Mouse (Mus musculus) CH12.LX (cell line): ENCODE results near the gene Bckdha. TPM values are rescaled to one million over a fixed set of nuclear protein-coding genes. Genes with fewer than 3 reads are reported as not detected.

Experiments used
- DNase-seq: peaks from one replicate; pipeline ENCODE4 v3.0.0-alpha.2; 2013; ENCODE audit errors: extremely low read depth
- H3K27ac ChIP-seq: 2 replicates; pipeline ENCODE4 v1.5.1; 2012; ENCODE audit warnings: low read depth, mild to moderate bottlenecking, control low read depth, moderate library complexity; ENCODE audit not compliant: insufficient read depth
- H3K27me3 ChIP-seq: replicated peaks from 2 replicates; pipeline ENCODE3; 2012; ENCODE audit warnings: inconsistent platforms
- H3K36me3 ChIP-seq, 2 experiments: replicated peaks in 1 of 2; 2 replicates each; pipeline versions ENCODE3 to v1.6.1; 2012; ENCODE audit warnings: inconsistent platforms in 1 of 2, low read length in 1 of 2, mild to moderate bottlenecking in 1 of 2, mixed read lengths in 1 of 2, moderate library complexity in 1 of 2; ENCODE audit not compliant: control insufficient read depth in 1 of 2, insufficient read depth in 1 of 2
- H3K4me1 ChIP-seq, 2 experiments: 2 replicates each; pipeline ENCODE4 v1.6.1; 2012; ENCODE audit warnings: inconsistent platforms in 1 of 2, moderate library complexity in 1 of 2; ENCODE audit not compliant: insufficient read depth in 2 of 2, control insufficient read depth in 1 of 2
- H3K4me2 ChIP-seq: 2 replicates; pipeline ENCODE4 v1.6.1; 2012; ENCODE audit warnings: low read depth, mild to moderate bottlenecking, control low read depth; ENCODE audit not compliant: poor library complexity, insufficient read depth, severe bottlenecking
- H3K4me3 ChIP-seq, 3 experiments: fragments of 150-350 bp in 1 of 3; sonication (generic) in 1 of 3; replicated peaks in 1 of 3; 2 replicates each; pipeline versions ENCODE3 to v1.5.1; 2011 to 2012; ENCODE audit warnings: low read depth in 2 of 3, low read length in 2 of 3, mild to moderate bottlenecking in 2 of 3, moderate library complexity in 2 of 3, control low read depth in 1 of 3, improper control_type of control experiment in 1 of 3, inconsistent platforms in 1 of 3, mixed read lengths in 1 of 3; ENCODE audit not compliant: poor library complexity in 1 of 3
- H3K79me2 ChIP-seq: replicated peaks from 2 replicates; pipeline ENCODE4 v1.6.1; 2012; ENCODE audit warnings: mild to moderate bottlenecking, moderate library complexity; ENCODE audit not compliant: control insufficient read depth, poor library complexity, insufficient read depth, severe bottlenecking; ENCODE audit errors: extremely low read depth
- H3K9ac ChIP-seq: 2 replicates; pipeline ENCODE4 v1.6.1; 2012; ENCODE audit warnings: low read depth, mild to moderate bottlenecking, control low read depth, moderate library complexity; ENCODE audit not compliant: insufficient read depth
- H3K9me3 ChIP-seq: replicated peaks from 2 replicates; pipeline ENCODE3; 2012; ENCODE audit warnings: low read length, inconsistent platforms, mixed read lengths
- BHLHE40 ChIP-seq: IDR thresholded peaks from 2 replicates; pipeline ENCODE4 v1.6.1; 2011; ENCODE audit warnings: mild to moderate bottlenecking, low read depth, low read length, improper control_type of control experiment
- CTCF ChIP-seq, 2 experiments: IDR thresholded peaks in 1 of 2; conservative IDR thresholded peaks in 1 of 2; 2 replicates each; pipeline ENCODE4 v1.5.1; 2011 to 2012; ENCODE audit warnings: low read depth in 2 of 2, low read length in 2 of 2, improper control_type of control experiment in 1 of 2, inconsistent platforms in 1 of 2, mild to moderate bottlenecking in 1 of 2, moderate library complexity in 1 of 2
- E2F4 ChIP-seq: IDR thresholded peaks from 2 replicates; pipeline ENCODE4 v1.6.1; 2011; ENCODE audit warnings: low read depth, low read length, improper control_type of control experiment; ENCODE audit not compliant: insufficient replicate concordance
- ELF1 ChIP-seq: IDR thresholded peaks from 2 replicates; pipeline ENCODE4 v1.6.1; 2014; ENCODE audit warnings: low read depth, mild to moderate bottlenecking, inconsistent platforms, low read length, improper control_type of control experiment
- EP300 ChIP-seq: IDR thresholded peaks from 2 replicates; pipeline ENCODE4 v1.6.1; 2011; ENCODE audit warnings: low read length, improper control_type of control experiment
- ETS1 ChIP-seq: conservative IDR thresholded peaks from 2 replicates; pipeline ENCODE4 v1.6.1; 2012; ENCODE audit warnings: low read depth, mild to moderate bottlenecking, inconsistent platforms, low read length, improper control_type of control experiment, moderate library complexity
- GABPA ChIP-seq: IDR thresholded peaks from 2 replicates; pipeline ENCODE4 v1.6.1; 2012; ENCODE audit warnings: low read depth, low read length, improper control_type of control experiment, inconsistent platforms; ENCODE audit not compliant: insufficient replicate concordance
- JUN ChIP-seq: IDR thresholded peaks from 2 replicates; pipeline ENCODE4 v1.6.1; 2011; ENCODE audit warnings: low read depth, mild to moderate bottlenecking, low read length, improper control_type of control experiment, moderate library complexity; ENCODE audit not compliant: insufficient read depth
- JUND ChIP-seq: conservative IDR thresholded peaks from 2 replicates; pipeline ENCODE4 v1.6.1; 2011; ENCODE audit warnings: low read depth, low read length, improper control_type of control experiment
- KAT2A ChIP-seq: IDR thresholded peaks from 2 replicates; pipeline ENCODE4 v1.6.1; 2012; ENCODE audit warnings: low read length, improper control_type of control experiment, inconsistent platforms; ENCODE audit not compliant: insufficient replicate concordance
- MAFK ChIP-seq: IDR thresholded peaks from 2 replicates; pipeline ENCODE4 v1.6.1; 2011; ENCODE audit warnings: low read length, improper control_type of control experiment; ENCODE audit not compliant: insufficient replicate concordance
- MAX ChIP-seq: IDR thresholded peaks from 2 replicates; pipeline ENCODE4 v1.6.1; 2011; ENCODE audit warnings: low read length, improper control_type of control experiment
- MXI1 ChIP-seq: IDR thresholded peaks from 2 replicates; pipeline ENCODE4 v1.6.1; 2011; ENCODE audit warnings: mild to moderate bottlenecking, low read depth, low read length, improper control_type of control experiment
- MYC ChIP-seq: IDR thresholded peaks from 2 replicates; pipeline ENCODE4 v1.6.1; 2011; ENCODE audit warnings: low read depth, mild to moderate bottlenecking, improper control_type of control experiment, low read length
- NELFE ChIP-seq: IDR thresholded peaks from 2 replicates; pipeline ENCODE4 v1.6.1; 2011; ENCODE audit warnings: low read depth, low read length, improper control_type of control experiment
- NRF1 ChIP-seq: IDR thresholded peaks from 2 replicates; pipeline ENCODE4 v1.6.1; 2014; ENCODE audit warnings: low read depth, mild to moderate bottlenecking, inconsistent platforms, low read length, improper control_type of control experiment, moderate library complexity
- PAX5 ChIP-seq: IDR thresholded peaks from 2 replicates; pipeline ENCODE4 v1.6.1; 2012; ENCODE audit warnings: low read length, inconsistent platforms, mixed read lengths
- POLR2A ChIP-seq: IDR thresholded peaks from 2 replicates; pipeline ENCODE4 v1.6.1; 2011; ENCODE audit warnings: low read depth, mild to moderate bottlenecking, improper control_type of control experiment, low read length
- POLR2AphosphoS2 ChIP-seq: IDR thresholded peaks from 2 replicates; pipeline ENCODE4 v1.6.1; 2011; ENCODE audit warnings: low read depth, low read length, improper control_type of control experiment
- RCOR1 ChIP-seq: conservative IDR thresholded peaks from 2 replicates; pipeline ENCODE4 v1.6.1; 2012; ENCODE audit warnings: low read depth, mild to moderate bottlenecking, inconsistent platforms, low read length, improper control_type of control experiment
- SIN3A ChIP-seq: IDR thresholded peaks from 2 replicates; pipeline ENCODE4 v1.6.1; 2012; ENCODE audit warnings: low read length, improper control_type of control experiment, inconsistent platforms
- TBP ChIP-seq: conservative IDR thresholded peaks from 2 replicates; pipeline ENCODE4 v1.6.1; 2011; ENCODE audit warnings: low read depth, low read length, improper control_type of control experiment
- TCF12 ChIP-seq: IDR thresholded peaks from 2 replicates; pipeline ENCODE4 v1.6.1; 2014; ENCODE audit warnings: low read depth, mild to moderate bottlenecking, inconsistent platforms, low read length, improper control_type of control experiment
- UBTF ChIP-seq: IDR thresholded peaks from 2 replicates; pipeline ENCODE4 v1.6.1; 2012; ENCODE audit warnings: low read depth, mild to moderate bottlenecking, inconsistent platforms, low read length, improper control_type of control experiment, moderate library complexity
- USF1 ChIP-seq: IDR thresholded peaks from 2 replicates; pipeline ENCODE4 v1.6.1; 2014; ENCODE audit warnings: low read depth, mild to moderate bottlenecking, inconsistent platforms, low read length, improper control_type of control experiment
- USF2 ChIP-seq: conservative IDR thresholded peaks from 2 replicates; pipeline ENCODE4 v1.6.1; 2011; ENCODE audit warnings: low read depth, low read length, improper control_type of control experiment
- ZC3H11A ChIP-seq: IDR thresholded peaks from 2 replicates; pipeline ENCODE4 v1.6.1; 2012; ENCODE audit warnings: low read depth, mild to moderate bottlenecking, inconsistent platforms, low read length, improper control_type of control experiment
- ZMIZ1 ChIP-seq: IDR thresholded peaks from 2 replicates; pipeline ENCODE4 v1.6.1; 2012; ENCODE audit warnings: low read depth, mild to moderate bottlenecking, inconsistent platforms, low read length, improper control_type of control experiment
- ZNF384 ChIP-seq: IDR thresholded peaks from 2 replicates; pipeline ENCODE4 v1.6.1; 2012; ENCODE audit warnings: low read depth, low read length, improper control_type of control experiment, inconsistent platforms
- dilution Hi-C: fragments of 300-500 bp; cut with MboI; formaldehyde crosslinking; loops from 2 replicates; pipeline ENCODE4 v1.14.3; 2020; ENCODE audit warnings: low sequenced_read_pairs; ENCODE audit not compliant: extremely low pct_unique_long_range_greater_than_20kb, extremely low pct_ligation_motif_present
- in situ Hi-C: fragments of 300-500 bp; cut with MboI; formaldehyde crosslinking; loops from 3 replicates; pipeline ENCODE4 v1.14.3; 2019; ENCODE audit warnings: low sequenced_read_pairs, low pct_ligation_motif_present, low pct_unique_long_range_greater_than_20kb, mixed read lengths
- polyA plus RNA-seq: library from polyadenylated mRNA; unstranded; fragments of >175 nt; gene quantifications from 2 replicates; pipeline ENCODE4 v1.2.1, GENCODE M21; 2012; ENCODE audit warnings: low read depth; ENCODE audit not compliant: insufficient read length
- total RNA-seq, 2 experiments: library from RNA; depleted of rRNA; stranded (reverse); fragments of 300-350 nt in 1 of 2; fragments of >200 nt in 1 of 2; gene quantifications; 2 replicates each; pipeline ENCODE4 v1.2.3; 2012 to 2014

Gene Bckdha
- total and polyA plus RNA-seq, 3 experiments, result 17.2 to 21.4 (median 19.9) TPM

DNA sequence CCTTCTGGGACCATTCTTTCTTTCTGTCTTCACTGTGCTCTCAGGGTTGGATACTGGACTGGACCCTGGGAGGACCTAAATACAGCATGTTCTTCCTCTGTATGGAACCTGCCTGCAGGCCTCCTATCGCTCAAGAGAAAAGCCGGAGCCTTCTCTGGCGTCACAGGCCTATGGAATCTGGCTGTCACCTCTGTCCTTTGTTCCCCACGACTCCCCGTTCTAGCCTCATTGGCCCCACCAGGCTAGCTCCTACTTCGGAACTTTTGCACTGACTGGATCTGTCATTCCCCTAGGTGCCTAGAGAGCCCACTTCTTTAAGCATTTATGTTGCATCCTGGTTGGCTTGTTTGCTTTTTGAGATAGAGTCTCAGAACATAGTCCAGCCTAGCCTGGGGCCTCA lies 25.9 kb upstream of the Bckdha start:
- Histone ChIP-seq H3K4me3 (no peak overlapping the region), H3K36me3 (peaks cover 0 to 28% of the 10 kb centered on the region in 2 experiments), H3K9me3 (no peaks in the 10 kb centered on the region), H3K27ac (no peak overlapping the region), H3K4me2 (no peak overlapping the region), H3K27me3 (no peaks in the 10 kb centered on the region), H3K4me1 (peaks cover 23 to 56% of the 10 kb centered on the region in 2 experiments), H3K9ac (no peak overlapping the region), H3K79me2 (peaks cover 16% of the 10 kb centered on the region)
- in situ Hi-C loops (no loop called here), dilution Hi-C loops (no loop called here)
- DNase-seq, result no peak
- TF ChIP-seq MAFK, result no peak
- TF ChIP-seq ZMIZ1, result no peak
- TF ChIP-seq ETS1, result no peak
- no peak for TF ChIP-seq POLR2A
- no peak for TF ChIP-seq NRF1
- no peak for TF ChIP-seq ELF1
- TF ChIP-seq PAX5, result no peak
- TF ChIP-seq JUN, result no peak
- TF ChIP-seq E2F4, result no peak
- TF ChIP-seq KAT2A, result no peak
- no peak for TF ChIP-seq UBTF
- TF ChIP-seq BHLHE40, result no peak
- no peak for TF ChIP-seq SIN3A
- TF ChIP-seq MAX, result no peak
- no peak for TF ChIP-seq CTCF (conservative IDR thresholded peaks at IDR 0.05 in 1 of 2, IDR thresholded peaks at IDR 0.05 in 1 of 2; ENCODE audit: low read depth in 2 of 2, low read length in 2 of 2)
- TF ChIP-seq, all 38 proteins: peak for 0

DNA sequence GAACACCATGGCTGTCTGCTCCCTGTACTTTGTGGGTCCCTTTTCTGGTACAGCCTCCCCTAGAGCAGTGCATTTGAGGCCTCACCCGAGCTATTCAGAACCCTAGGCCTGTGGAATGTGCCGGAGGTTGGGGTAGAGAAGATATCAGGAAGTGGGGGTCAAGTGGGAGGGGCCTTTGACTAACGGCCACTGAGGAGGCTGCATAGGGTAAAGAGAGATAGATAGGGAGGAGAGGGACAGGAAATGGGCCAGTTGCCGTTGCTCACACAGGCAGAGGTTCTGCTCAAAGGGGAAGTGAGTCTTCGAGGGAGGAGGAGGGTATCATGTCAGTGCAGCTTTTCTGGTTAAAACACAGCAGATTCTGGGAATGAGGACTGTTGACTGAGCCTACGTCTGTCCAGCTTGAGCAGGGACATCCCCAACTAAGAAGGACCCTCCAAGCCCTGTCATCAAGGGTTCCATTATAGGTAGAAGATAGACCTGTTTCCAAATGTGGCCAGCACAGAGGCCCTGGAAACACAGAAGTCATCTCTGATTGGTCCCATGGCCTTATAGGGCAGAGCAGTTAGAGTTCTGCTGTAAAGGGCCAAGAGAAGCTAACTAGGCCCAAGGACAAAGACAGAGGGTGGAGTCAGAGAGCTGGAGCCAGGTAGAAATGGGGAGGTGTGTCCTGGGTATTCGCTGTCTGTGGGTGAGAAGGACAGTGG lies 24.8 kb upstream of the Bckdha start:
- Histone ChIP-seq H3K79me2 (peaks cover 14% of the 10 kb centered on the region), H3K27me3 (no peaks in the 10 kb centered on the region), H3K36me3 (peaks cover 0 to 28% of the 10 kb centered on the region in 2 experiments), H3K9ac (peak overlapping the region; percentile 50), H3K4me2 (peak overlapping the region; percentile 19; the same call in 1 of the 2 replicates), H3K4me1 (peaks cover 28 to 62% of the 10 kb centered on the region in 2 experiments), H3K27ac (peak overlapping the region; percentile 83), H3K4me3 (peak overlapping the region; percentile 6 to 39 (median 34)), H3K9me3 (no peaks in the 10 kb centered on the region)
- in situ Hi-C loops, result no loop called here
- dilution Hi-C loops, result no loop called here
- DNase-seq, result peak; percentile 83
- TF ChIP-seq GABPA (no peak), ZMIZ1 (no peak), TBP (peak; percentile 65; the same call in 1 of the 2 replicates), ELF1 (peak; percentile 88), JUND (no peak), NELFE (peak; percentile 59; the same call in 1 of the 2 replicates), PAX5 (no peak), TCF12 (peak; percentile 66), MYC (no peak), MAFK (no peak), ZC3H11A (no peak), KAT2A (no peak), USF1 (no peak), SIN3A (no peak), BHLHE40 (no peak), USF2 (no peak), EP300 (peak; percentile 32; the same call in 1 of the 2 replicates), POLR2AphosphoS2 (0 out of 2 replicates have a peak, but pooled peaks have one; percentile 51), MAX (no peak), POLR2A (peak; percentile 74), MXI1 (peak; percentile 13; the same call in 1 of the 2 replicates), UBTF (no peak), ZNF384 (no peak), RCOR1 (no peak)
